Mouse (Mus musculus): ENCODE results near the gene Rasa3.
A peak's percentile ranks its signal among the peaks of the same experiment; 100 is the strongest.

DNA sequence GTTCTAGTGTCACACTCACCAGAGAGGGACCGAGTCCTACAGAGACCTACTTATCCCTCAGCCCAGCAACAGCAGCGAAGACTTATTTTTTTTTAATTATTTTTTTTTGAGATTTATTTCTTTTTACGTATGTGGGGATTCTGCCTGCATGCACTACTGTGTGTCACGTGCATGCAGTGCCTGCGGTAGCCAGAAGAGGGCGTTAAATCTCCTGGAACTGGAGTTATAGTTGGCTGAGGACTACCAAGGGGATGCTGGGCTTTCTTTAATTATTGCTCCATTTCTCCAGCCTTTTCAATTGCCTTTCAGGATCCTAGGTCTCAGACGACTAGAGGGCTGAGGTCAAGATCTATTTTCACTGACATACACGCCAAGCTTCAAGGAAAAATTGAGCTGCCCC, 74.8 kb downstream of the Rasa3 start:
- TF ChIP-seq CTCF (IDR thresholded peaks at IDR 0.05; ENCODE audit: low read depth) (peak; percentile 63), EP300 (IDR thresholded peaks at IDR 0.05; ENCODE audit: low read depth) (no peak)

Measured in liver, embryonic 14.5 days (tissue).